Mouse (Mus musculus) bone marrow, adult 2 months (tissue): ENCODE results near the gene Ndufc2.

Experiments used
- CTCF ChIP-seq: fragments of 200-500 bp; IDR thresholded peaks from 2 replicates; pipeline ENCODE4 v1.5.1; 2011; ENCODE audit warnings: low read length, control low read depth; ENCODE audit not compliant: control insufficient read depth, insufficient read depth
- POLR2A ChIP-seq: fragments of 200-500 bp; IDR thresholded peaks from 2 replicates; pipeline ENCODE4 v1.6.1; 2011; ENCODE audit warnings: low read depth, mild to moderate bottlenecking, control low read depth, low read length, borderline replicate concordance; ENCODE audit not compliant: control insufficient read depth

- TF ChIP-seq POLR2A = peak; percentile 87
- peak; percentile 9; the same call in 1 of the 2 replicates for TF ChIP-seq CTCF
Measured at GRCm38 (mm10) chr7:97399960-97400715, at the start of gene Ndufc2.
